Comparison of ENCODE assay signal across 16 mouse cellular contexts in the genomic region with DNA sequence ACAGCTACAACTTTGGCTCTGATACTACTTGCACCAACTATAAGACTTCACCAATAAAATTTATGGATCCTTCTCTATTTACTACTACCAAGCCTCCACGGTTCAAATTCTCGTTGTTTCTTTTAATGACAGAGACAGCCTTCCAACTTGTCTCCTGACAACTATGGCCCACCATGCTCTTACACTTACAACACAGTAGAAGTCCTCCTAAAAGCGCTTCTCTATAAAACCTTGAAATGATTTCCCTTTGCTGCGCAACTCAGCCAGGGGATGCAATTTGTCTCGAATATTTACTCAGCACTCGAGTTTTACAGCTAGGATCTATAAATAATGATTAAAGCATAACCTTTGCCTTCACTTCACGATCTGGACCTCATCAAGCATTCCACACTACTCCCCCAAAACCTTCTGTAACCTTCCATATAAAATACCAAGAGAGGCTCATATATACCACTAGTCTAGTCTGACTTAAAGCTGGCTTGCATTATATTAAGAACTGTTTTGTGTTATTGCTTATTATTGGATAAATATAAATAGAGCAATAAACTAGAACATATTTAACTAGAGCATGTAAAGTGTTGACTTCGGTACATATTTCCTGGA.
"Had no signal": no experiment of that assay in that cellular context is flagged by ENCODE, and none has a peak within 500 bp of the region (broad histone marks: within the 10 kb centered on the region; RNA-seq: fewer than 3 reads in every experiment).

No protein-coding gene starts in this region.

- H3K4me1 ChIP-seq: liver, embryonic 15.5 days; midbrain, embryonic 10.5 days; neural tube, embryonic 15.5 days had no signal

- H3K4me3 ChIP-seq: liver, embryonic 15.5 days; midbrain, embryonic 10.5 days; myocyte; neural tube, embryonic 15.5 days had no signal

- H3K9ac ChIP-seq: liver, embryonic 15.5 days; neural tube, embryonic 15.5 days had no signal

- ATAC-seq: lung, postnatal 0 days had no signal

- H3K27me3 ChIP-seq: liver, embryonic 15.5 days; neural tube, embryonic 15.5 days had no signal

- H3K27ac ChIP-seq: liver, embryonic 15.5 days; midbrain, embryonic 10.5 days; neural tube, embryonic 15.5 days; stomach, postnatal 0 days had no signal

- H3K36me3 ChIP-seq: liver, embryonic 15.5 days; midbrain, embryonic 10.5 days; neural tube, embryonic 15.5 days had no signal

- H3K9me3 ChIP-seq: liver, embryonic 15.5 days; midbrain, embryonic 10.5 days; neural tube, embryonic 15.5 days had no signal

- H3K4me2 ChIP-seq: liver, embryonic 11.5 days; liver, embryonic 15.5 days; neural tube, embryonic 15.5 days had no signal

- DNase-seq: kidney, adult 18-20 months; kidney, postnatal 36 days; left cerebral cortex, postnatal 4 days; lung, adult 2 months; lung, postnatal 36 days; midbrain, embryonic 14.5 days; right cerebral cortex, adult 18-20 months; right cerebral cortex, postnatal 25 days; thymus, postnatal 4 days had no signal
